Mouse (Mus musculus) right cerebral cortex, postnatal 25 days (tissue): Measurements from ENCODE around the gene Macrod2.

ENCODE experiments used
- DNase-seq: peaks from one replicate; pipeline ENCODE4 v3.0.0; 2022

Gene Macrod2

GRCm38 (mm10) chr2:141878473-141878872 lies 1483.4 kb downstream of the Macrod2 start:
- no peak for DNase-seq

GRCm38 (mm10) chr2:141879711-141880110 lies 1484.6 kb downstream of the Macrod2 start:
- DNase-seq, result no peak

GRCm38 (mm10) chr2:141886694-141887474 lies 1491.8 kb downstream of the Macrod2 start:
- DNase-seq, result no peak

- no peak for DNase-seq
These were observed 1494.4 kb downstream of the Macrod2 start for GRCm38 (mm10) chr2:141889497-141889896.

GRCm38 (mm10) chr2:141897951-141898350 lies 1502.8 kb downstream of the Macrod2 start:
- DNase-seq, result no peak

- DNase-seq, result no peak
These were observed 1516.8 kb downstream of the Macrod2 start for GRCm38 (mm10) chr2:141911831-141912447.

GRCm38 (mm10) chr2:141913486-141913885 lies 1518.4 kb downstream of the Macrod2 start:
- no peak for DNase-seq

GRCm38 (mm10) chr2:141913894-141914293 lies 1518.8 kb downstream of the Macrod2 start:
- no peak for DNase-seq

GRCm38 (mm10) chr2:141920377-141920992 lies 1525.4 kb downstream of the Macrod2 start:
- no peak for DNase-seq

GRCm38 (mm10) chr2:141935130-141935529 lies 1540.0 kb downstream of the Macrod2 start:
- no peak for DNase-seq

GRCm38 (mm10) chr2:141954795-141955194 lies 1559.7 kb downstream of the Macrod2 start:
- no peak for DNase-seq

GRCm38 (mm10) chr2:141955197-141955596 lies 1560.1 kb downstream of the Macrod2 start:
- no peak for DNase-seq

- no peak for DNase-seq
These were observed 1567.8 kb downstream of the Macrod2 start for GRCm38 (mm10) chr2:141962868-141963267.

GRCm38 (mm10) chr2:141983664-141984395 lies 1588.7 kb downstream of the Macrod2 start:
- DNase-seq, result no peak

- DNase-seq, result peak; percentile 10
These were observed 1603.8 kb downstream of the Macrod2 start for GRCm38 (mm10) chr2:141998901-141999300.

GRCm38 (mm10) chr2:142024534-142025155 lies 1629.5 kb downstream of the Macrod2 start:
- DNase-seq, result no peak

GRCm38 (mm10) chr2:142026721-142027120 lies 1631.6 kb downstream of the Macrod2 start:
- no peak for DNase-seq

- DNase-seq, result no peak
These were observed 1635.9 kb downstream of the Macrod2 start for GRCm38 (mm10) chr2:142030756-142031646.

- no peak for DNase-seq
These were observed 1660.5 kb downstream of the Macrod2 start for GRCm38 (mm10) chr2:142055576-142055975.

- DNase-seq, result no peak
These were observed 1663.0 kb downstream of the Macrod2 start for GRCm38 (mm10) chr2:142057889-142058750.

GRCm38 (mm10) chr2:142058751-142059090 lies 1663.6 kb downstream of the Macrod2 start:
- peak; percentile 4 for DNase-seq
